1 mouse cellular context compared by ENCODE assay signal in the genomic region with DNA sequence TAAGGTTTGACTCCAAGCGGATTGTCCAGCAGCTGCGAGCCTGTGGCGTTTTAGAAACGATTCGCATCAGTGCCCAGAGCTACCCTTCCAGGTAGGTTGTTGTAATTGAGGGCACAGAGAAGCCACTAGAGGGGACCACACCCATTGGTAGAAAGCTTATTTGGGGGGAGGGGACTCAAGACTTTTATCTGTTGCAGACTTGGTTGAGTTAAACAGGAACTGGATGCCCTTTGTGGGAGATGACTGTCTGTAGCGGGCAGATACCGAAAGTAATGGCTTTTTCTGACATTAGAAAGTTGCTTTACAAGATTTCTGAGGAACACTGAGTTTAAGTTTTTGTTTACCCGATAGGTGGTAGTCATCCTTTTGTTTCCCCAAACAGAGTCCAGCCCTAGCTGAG.
TF ChIP-seq lines count a peak whose summit lies in the region.

No protein-coding gene starts in this region.

TF ChIP-seq in MEL, 35 proteins besides CTCF, POLR2A, EP300 and RAD21 (continued from another document):
- TF ChIP-seq GATA1 (IDR thresholded peaks at IDR 0.05; ENCODE audit: low read depth, low read length) (peak; percentile 92), RCOR1 (IDR thresholded peaks at IDR 0.05; ENCODE audit: low read depth, low read length) (peak; percentile 84), POLR2AphosphoS2 (IDR thresholded peaks at IDR 0.05; ENCODE audit: low read length) (no peak), ETS1 (IDR thresholded peaks at IDR 0.05; ENCODE audit: low read depth, low read length) (peak; percentile 87), SIN3A (IDR thresholded peaks at IDR 0.05; ENCODE audit: low read length) (peak; percentile 67; the same call in 1 of the 2 replicates), CHD2 (IDR thresholded peaks at IDR 0.05; ENCODE audit: low read length) (peak; percentile 37; the same call in 1 of the 2 replicates), HCFC1 (IDR thresholded peaks at IDR 0.05; ENCODE audit: low read depth, low read length) (peak; percentile 52; the same call in 1 of the 2 replicates), MEF2A (IDR thresholded peaks at IDR 0.05; ENCODE audit: extremely low read depth, insufficient replicate concordance, low read depth, low read length, poor library complexity, severe bottlenecking) (no peak)
